Mouse (Mus musculus) G1E (cell line): Measurements from ENCODE around the gene Tnfrsf9.

Source experiments
- CTCF ChIP-seq: IDR thresholded peaks from 2 replicates; pipeline ENCODE4 v1.5.1; 2012; ENCODE audit warnings: low read depth, low read length, inconsistent platforms, mixed read lengths
- GATA1 ChIP-seq: IDR thresholded peaks from 2 replicates; pipeline ENCODE4 v1.6.1; 2012; ENCODE audit warnings: borderline replicate concordance, low read length, inconsistent platforms, mixed read lengths
- POLR2AphosphoS5 ChIP-seq: IDR thresholded peaks from 2 replicates; pipeline ENCODE4 v1.6.1; 2012; ENCODE audit warnings: low read depth, low read length, inconsistent platforms; ENCODE audit not compliant: insufficient replicate concordance
- TAL1 ChIP-seq: conservative IDR thresholded peaks from 2 replicates; pipeline ENCODE4 v1.6.1; 2012; ENCODE audit warnings: low read depth, low read length, inconsistent platforms, mixed read lengths

- TF ChIP-seq CTCF (no peak), TAL1 (no peak), GATA1 (no peak), POLR2AphosphoS5 (no peak)
These were observed 51.2 kb downstream of the Tnfrsf9 start for GRCm38 (mm10) chr4:150965555-150965951.
